Mouse (Mus musculus) ES-CJ7 (cell line): Measurements from ENCODE around the gene Tuba4a.

Experiments used
- DNase-seq: peaks from one replicate; pipeline ENCODE4 v3.0.0; 2011; ENCODE audit warnings: low read depth, low spot score

The Tuba4a gene

DNA sequence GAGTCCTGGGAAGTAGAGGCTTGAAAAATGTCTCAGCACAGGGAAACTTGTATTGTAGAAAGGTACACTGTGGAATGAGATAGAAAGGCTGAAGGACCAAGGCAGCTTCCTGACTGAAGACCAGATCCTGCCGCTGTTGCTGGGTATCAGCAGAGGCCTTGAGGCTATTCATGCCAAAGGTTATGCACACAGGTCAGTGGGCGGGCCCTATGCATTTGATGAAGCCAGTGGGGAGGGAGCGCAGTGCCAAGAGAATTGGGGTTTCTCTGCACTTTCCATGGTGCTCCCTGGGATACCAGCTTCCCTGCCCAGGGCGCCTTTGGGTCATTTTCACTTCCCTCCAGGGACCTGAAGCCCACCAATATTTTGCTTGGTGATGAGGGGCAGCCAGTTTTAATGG, 7.1 kb downstream of the Tuba4a start:
- DNase-seq, result no peak

DNA sequence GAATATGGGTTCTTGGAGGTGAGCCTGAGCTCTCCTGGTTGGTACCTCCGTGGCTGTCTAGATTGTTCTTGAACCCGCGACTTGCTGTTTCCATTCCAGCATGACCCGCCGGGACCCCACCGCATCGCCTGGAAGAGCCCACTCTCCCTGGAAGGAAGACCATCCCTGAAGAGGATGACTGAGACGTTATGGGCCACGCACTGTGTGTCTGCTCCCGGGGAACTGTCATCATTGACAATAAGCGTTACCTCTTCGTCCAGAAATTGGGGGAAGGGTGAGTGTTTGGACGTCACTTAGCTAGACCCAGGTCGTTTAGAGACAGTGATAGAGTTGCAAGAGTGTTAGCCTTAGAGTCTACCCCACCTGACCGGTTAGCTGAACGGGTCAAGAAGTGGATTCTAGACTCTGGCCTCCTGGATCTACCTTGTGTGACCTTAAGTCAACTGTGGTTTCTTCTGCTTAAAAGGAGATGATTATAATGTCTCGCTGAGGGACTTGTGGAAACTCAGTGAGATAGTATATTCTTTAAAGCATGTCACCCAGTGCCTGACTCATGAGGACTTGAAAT, 8.4 kb downstream of the Tuba4a start:
- no peak for DNase-seq

DNA sequence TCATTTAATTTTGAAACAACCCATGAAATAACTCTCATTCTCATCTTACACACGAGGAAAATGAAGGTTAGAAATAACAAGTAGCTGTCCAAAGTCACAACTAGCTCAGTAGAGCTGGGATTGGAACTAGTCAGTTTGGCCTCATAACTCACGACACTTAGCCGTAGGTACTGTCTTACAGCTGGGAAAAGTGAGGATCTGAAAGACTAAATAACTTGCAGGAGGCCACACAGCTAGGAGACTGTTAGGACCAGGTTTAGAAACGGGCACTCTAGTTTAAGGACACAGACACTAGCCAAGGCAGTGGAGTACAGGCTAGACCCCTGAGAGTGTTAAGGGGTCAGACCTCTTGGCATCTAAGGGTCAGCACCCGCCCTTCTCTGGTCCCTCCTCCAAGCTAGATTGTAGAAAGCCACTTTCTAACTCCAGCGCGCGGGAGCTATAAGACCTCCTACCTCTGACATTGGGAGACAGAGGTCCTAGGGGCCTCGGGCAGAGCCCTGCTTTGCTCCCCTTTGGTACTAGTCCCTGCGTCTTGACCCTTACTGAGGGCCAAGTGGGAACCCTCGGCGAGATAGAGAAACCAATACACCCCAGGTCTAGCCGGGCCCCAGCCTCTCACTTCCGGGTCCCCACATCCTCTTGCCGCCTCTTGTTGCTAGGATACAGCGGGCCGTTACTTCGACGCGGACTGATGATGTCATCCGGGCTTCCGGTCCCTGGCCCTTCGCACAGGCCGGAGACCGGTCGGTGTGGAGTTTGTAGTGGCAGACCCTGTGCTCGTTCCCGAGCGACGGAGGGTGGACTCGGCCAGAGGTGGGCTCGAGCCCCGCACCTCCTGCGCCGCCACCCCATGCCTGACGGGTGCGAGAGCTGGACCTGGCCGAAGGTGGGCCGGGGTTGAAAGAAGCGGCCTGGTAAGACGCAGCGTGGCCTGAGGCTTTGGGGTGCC, 9.3 kb downstream of the Tuba4a start, which contains the start of the genes Glb1l and Stk16:
TSS of gene Glb1l (minus strand) at position 678 of the 952 bp plus-strand sequence.
TSS of gene Stk16 (plus strand) at position 703 of the 952 bp plus-strand sequence.
- peak; percentile 97 for DNase-seq

DNA sequence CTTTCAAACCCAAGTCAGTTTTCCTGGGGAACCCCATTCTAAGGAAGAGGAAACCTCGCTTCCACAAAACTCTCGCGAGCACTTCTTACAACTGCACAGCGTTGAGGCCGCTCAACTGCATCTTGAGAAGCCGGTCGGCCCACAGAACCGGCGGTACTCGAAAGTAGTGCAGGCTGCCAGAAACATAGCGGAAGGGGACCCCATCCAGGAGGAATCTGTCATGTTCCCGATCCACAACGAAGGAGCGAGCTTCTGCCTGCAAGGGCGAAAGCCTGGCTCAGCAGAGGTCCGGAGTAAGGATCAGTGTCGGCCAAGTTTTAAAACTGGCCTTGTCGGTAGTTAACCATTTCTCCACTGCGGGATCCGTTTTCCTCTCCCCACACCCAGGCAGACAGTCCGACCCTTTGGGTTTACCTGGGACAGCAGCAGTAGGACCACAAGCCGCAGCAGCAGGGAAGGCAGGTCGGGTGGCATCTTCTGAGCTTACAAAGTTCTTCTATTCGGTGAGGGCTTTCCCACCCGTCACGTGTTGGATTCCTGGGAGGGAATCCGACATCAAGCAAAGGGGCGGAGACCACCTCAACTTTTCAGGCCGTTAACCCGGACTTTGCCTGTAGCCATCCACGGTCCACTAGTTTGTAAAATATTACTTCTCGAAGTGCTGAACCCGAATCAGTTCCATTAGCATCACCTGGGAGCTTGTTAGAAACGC, 10.5 kb downstream of the Tuba4a start:
- DNase-seq, result peak; percentile 65

DNA sequence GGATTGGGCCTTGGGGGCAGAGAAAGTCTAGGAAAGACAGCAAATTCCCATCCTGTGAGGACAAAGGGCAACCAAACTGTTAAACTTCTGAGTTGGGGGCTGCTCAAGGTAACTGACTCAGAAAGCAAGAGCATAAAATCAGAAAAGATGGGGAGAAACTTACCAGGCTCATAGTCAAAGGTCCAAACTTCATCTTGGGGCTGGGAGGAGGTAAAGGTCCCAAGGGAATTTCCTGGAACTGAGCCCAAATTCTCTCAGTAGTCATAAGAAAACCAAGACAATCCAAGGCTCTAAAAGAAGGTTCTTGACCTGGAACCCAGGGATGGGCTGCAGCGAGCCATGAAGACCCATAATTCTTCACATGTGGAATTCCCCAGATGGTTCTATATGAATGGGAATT, 18.4 kb downstream of the Tuba4a start:
- DNase-seq, result no peak

DNA sequence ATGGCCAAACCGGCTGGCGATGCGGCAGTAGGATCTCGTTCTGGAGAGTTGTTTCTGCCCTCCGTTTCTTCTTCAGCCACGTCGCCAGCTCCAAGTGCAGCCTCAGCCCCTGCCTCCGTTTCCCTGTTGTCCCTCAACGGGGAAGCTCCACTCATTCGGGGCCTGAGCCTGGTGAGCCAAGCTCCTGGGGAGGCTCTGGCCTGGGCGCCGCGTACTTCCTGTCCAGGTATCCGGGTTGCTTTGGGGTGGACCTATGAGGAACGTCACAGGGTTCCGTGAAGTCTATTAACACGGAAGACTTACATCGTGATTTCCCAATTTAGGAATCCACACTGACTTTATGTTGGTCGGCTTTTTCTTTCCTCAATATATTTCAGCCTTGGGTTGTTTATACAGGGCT, 27.2 kb downstream of the Tuba4a start:
- DNase-seq, result no peak

DNA sequence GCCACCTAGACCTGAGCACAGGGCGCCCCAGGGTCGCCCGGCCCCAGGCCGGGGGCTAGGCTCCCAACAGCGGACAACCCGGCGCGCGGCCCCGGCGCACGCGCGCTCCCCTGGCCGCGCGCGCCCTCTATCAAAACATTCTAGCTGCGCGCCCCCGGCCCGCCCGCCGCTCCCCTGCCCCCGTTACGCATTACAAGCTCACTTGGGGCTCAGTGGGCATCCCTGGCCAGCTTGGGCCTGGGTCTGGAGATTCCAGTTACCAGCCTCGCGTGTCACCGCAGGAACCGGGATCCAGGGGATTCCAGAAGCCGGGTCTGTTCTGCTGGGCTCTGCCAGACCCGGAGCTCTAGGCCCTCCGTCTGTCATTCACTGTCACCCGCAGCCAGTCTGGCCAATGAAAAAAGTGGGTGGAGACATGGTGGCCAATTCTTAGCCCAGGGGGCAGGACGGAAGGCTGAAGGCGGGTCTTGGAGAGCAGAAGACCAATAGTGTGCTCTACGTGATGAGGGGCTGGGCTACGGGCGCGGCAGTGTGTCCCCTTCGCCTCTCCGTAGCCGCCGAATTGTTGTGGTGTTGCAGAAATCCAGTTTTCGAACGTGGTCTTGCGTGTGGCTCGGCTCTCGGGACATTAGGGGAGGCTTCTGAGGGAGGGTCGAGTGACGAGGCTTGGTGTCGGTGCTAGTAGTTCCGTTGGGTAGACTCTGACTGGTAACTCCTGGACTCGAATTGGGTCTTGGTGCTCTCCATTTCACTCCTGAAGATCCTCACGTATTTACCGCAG, 27.9 kb downstream of the Tuba4a start, which contains the start of the genes Ankzf1 and Atg9a:
TSS of gene Ankzf1 (plus strand) at position 530 of the 781 bp plus-strand sequence.
TSS of gene Atg9a (minus strand) at position 575 of the 781 bp plus-strand sequence.
- DNase-seq, result peak; percentile 100

DNA sequence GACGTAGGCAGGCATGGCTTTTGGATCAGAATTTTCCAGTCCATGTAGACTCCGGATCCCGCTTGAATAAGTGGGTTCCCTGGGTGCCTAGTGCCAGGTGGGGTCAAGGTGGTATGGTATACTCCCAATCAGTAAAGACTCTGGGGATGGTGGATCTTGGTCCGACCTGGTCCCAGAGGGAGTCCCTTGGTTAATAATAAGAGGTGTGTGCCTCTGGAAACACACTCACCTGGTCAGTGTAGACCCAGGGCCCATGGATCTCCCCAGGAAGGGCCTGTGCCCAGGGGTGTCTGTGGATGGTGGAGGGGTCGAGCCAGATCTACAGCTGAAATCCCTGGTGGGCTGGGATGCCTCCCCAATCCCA, 28.4 kb downstream of the Tuba4a start:
- DNase-seq, result no peak

DNA sequence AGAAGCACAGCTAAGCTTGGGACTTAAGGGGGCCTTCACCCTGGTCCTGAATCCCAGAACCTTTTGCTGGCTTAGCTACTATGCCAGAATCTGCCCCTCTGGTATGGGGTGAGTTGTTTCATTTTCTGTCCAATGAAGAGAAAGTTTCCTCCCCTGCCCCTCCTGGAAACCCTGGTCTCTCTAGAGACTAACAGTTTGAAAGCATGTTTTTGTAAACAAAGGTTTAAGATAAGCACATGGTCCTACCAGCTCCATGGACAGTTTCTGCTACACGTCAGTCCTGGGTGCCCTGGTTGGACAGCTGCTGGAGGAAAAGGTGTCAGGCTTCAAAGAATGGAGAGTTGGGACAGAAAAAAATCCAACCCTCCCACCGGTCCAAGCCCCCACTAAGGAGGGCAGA, 29.1 kb downstream of the Tuba4a start:
- no peak for DNase-seq

DNA sequence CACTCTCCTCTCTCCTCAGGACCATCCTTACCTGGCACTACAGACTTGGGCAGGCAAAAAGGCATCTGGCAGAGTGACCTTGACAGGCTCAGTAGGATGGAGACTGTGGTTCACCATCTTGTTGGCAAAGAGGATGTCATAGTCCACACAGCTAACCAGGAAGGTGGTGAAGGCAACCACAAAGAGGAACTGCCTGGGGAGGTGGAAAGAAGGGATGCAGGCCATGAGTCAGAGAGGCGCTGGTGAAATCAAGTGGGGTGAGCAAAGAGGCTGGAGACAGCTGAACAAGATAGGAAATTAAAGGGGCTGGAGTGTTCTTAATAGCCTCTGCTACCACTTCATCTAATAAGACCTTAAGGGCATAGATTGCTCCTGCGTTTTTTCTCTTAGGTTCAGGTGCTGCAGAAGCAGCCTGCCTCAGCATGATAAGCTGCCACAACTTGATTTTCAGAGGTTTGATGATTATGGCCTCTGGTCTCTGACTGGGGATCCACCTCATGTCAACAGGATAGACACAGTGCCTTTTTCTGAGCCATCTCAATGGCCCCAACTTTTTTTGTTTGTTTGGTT, 31.7 kb downstream of the Tuba4a start:
- DNase-seq, result no peak

DNA sequence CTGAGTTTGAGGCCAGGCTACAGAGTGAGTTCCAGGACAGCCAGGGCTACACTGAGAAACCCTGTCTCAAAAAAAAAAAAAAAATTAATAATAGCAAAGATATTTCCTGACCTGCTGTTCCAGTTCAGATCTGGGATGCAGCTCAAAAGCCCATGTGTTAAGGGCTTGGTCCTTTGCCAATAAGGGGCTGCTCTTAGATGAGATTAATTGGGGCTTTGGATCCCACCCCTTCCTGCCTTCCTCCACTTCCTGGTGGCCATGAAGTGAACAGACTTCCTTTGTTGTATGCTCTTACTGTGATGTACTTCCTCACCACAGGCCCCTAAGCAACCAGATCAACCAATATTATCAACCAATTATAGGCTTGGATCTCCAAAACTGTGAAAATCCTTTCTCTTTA, 32.5 kb downstream of the Tuba4a start:
- DNase-seq, result no peak

DNA sequence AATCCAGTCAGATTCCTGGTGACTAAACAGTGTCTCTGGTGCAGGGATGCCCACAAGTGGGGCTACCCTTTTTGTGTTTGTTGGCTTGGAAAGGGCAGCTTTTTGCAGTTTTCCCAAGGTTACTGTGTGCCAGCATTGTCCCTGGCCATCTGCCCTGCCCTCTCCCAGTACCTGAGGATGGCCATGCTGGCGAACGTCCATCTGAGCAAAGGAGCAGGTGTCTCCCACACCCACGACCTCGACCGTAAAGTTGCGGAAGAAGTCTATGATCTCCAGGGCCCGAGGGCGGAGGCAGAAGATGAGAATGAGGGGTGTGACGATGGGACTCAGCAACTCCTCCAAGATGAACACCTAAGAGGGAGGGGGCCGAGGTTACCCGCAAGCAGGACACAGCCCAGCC, 34.2 kb downstream of the Tuba4a start:
- no peak for DNase-seq

DNA sequence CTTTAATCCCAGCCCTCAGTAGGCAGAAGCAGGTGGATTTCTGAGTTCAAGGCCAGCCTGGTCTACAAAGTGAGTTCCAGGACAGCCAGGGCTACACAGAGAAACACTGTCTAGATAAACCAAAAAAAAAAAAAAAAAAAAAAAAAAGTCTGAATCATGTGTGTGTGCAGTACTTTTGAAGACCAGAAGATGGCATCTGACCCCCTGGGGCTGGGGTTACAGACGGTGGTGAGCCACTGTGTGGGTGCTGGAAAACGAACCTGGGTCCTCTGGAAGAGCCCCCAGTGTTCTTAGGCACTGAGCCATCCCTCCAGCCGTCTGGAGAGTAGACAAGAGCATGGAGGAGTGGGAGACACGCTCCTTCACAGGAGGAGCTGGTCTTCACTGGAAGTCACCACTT, 37.5 kb downstream of the Tuba4a start:
- peak; percentile 47 for DNase-seq

DNA sequence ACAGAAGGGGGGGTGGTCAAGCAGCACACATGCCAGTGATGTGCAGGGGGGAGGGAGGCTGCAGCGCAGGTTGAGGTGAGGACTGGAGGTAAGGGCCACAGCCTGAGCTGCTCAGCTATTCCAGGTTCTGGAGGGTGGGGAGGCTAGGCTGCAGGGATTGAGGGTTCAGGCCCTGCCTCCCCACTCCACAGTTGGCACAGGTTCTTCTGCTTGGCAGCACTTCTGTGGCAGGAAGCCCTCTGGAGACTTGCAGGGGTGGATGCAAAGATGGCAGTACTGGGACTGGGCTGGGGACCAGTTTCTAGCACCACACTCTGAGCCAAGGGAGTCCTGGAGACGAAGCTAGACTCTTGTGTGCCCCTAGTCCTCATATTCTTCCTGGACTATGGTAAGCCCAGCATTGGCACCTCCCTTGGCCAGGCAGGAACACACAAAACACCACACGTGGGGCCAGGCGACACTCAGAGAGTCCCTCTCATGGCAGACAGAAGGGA, 38.2 kb downstream of the Tuba4a start:
- no peak for DNase-seq

DNA sequence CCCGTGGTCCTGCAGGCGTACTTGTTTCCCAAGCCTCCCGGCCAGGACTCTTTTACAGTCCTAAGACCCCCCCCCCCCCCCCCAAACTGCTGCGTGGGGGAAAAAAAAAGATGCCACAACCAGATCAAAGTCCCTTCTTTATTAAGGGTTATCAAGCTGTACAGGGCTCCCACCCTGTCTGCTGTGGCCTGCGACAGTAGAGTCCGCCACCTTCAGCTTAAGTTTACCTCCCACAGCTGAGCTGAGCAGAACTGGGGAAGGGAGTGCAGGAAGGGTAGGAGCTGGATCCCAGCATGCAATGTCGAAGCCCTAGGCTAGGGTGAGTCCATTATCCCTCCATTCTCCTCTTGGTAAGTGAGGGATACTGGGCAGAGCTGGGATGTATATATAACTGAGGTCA, 38.9 kb downstream of the Tuba4a start:
- DNase-seq, result no peak

DNA sequence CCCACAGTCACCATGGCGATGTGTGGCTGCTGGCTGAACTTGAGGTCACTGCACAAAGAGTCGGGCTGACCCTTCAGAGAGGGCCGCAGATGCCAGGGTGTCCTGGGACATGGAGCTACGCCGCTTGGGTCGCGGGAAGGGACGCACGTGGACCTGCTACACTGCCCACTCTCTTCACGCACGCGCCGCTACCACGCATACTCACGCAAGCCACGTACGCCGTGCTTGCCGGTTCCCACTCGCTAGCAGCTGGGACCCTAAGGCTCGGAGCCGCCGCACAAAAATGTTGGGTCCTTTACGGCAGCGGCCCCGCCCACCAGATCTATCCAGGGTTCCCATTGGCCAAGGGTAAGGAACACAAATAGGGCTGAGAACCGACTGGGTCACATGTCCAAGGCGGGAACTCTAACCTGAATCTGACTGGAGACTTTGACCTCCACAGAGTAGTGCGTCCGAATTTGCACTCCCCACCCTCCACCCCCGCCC, 39.5 kb downstream of the Tuba4a start, which contains the start of gene Abcb6:
TSS of gene Abcb6 (minus strand) at position 288 of the 486 bp plus-strand sequence.
- DNase-seq, result peak; percentile 97

DNA sequence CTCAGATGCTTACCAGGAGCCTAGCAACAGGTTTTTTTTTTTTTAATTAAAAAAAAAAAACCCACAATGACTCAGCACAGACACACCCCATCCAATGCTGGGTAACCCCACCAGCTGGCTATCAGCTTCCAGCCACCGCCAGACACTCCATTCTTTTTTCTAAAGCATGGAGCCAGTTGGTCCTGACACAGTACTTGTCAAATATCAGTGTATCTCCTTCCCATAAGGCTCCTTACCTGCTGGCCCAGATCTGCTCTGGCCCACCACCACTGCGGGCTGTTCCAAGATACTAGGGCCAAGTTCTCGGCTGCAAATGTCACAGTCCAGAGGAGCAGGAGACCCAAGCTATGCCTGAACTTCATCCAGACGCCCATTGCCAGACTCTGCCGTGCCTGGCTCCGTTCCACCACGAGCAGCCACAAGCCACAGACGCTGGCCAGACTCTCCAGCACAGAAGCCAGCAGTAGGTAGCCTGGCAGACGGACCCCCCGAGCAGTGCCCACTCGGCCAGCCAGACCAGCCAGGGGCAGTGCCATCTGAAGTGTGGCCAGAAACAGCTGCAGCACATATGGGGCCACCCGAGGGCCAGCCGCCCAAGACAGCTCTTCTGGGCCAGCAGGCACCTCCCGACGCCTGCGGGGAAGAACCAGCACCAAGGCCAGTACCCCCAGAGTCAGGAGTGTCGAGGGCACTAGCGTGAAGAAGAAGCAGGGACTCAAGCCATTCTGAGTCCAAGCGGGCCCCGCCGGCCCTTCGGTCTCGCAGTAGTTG, 40.1 kb downstream of the Tuba4a start:
- no peak for DNase-seq

DNA sequence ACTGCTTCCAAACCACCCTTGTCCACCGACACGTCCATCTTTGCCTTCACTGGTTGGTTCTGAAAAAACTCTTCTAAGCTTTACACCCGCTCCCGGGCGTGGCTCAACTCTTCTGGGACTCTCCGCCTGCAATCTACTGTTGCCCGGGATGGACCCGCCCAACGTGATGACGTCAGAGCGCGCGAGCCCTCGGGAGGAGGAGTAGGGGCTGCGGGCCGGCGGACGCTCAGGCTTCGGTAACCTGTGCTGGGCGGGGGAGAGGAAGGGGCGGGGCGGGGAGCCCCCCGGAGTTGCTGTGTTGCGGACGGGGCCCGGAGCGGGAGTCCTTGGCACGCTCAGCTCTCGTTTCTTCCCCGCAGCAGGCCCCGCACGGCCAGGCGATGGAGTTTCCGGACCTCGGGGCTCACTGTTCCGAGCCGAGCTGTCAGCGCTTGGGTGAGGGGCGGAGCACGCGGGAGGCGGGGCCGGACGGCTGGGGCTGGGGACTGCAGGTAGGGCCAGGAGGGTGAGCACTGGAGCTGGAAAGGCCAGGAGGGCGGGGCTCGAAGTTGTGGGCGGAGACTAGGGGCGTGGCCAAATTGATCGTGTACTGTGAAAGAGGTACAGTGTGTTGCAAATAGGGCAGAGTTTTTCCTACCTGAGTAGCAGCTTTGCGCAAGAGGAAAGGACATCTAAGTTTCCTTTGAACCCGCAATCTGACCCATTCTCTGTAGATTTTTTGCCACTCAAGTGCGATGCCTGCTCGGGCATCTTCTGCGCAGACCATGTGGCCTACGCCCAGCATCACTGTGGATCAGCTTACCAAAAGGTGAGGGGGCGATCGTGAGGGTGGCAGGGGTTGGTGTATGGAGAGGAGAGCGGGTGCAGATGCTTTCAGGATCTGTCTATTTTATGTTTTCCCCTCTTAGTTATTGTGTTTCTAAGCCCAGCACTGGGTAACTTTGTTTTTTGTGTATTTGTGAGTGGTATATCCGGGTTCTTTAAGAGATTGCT, 50.9 kb downstream of the Tuba4a start, which contains the start of gene Zfand2b:
TSS of gene Zfand2b (plus strand) at position 175 of the 993 bp plus-strand sequence.
- DNase-seq, result peak; percentile 99

DNA sequence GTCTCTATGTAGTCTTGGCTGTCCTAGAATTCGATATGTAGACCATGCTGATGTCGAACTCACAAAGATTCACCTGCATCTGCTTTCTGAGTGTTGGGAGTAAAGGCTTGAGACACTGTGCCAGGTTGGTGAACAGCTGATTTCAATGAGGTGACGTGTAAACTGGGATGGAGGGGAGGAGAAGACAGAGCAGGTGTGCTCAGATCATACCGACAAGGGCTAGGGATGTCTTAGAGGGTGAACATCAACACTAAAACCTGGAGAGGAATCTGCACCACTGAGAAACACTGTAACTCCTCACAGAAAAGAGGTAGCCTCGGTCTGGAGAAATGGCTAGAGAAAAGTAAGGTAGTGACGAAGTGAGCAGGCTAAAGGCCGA, 51.6 kb downstream of the Tuba4a start:
- DNase-seq, result no peak
